Mouse (Mus musculus) lung, embryonic 16.5 days (tissue): Measurements from ENCODE around the gene 2410004B18Rik. TPM values are rescaled to one million over a fixed set of nuclear protein-coding genes. Genes with fewer than 3 reads are reported as not detected.

Experiments
- ATAC-seq: fragments of 200-750 bp; cut with Nextera tagmentation; 2 replicates; pipeline ENCODE4 v1.8.0; 2017; ENCODE audit warnings: low read depth, mild to moderate bottlenecking, moderate library complexity
- H3K27ac ChIP-seq: fragments of 300-500 bp; sonication (generic); 2 replicates; pipeline ENCODE4 v1.5.1; 2014; ENCODE audit warnings: mild to moderate bottlenecking, control low read depth, low read length
- H3K27me3 ChIP-seq: fragments of 300-500 bp; sonication (generic); 2 replicates; pipeline ENCODE4 v1.6.1; 2014; ENCODE audit warnings: low read depth, low read length, mixed read lengths; ENCODE audit not compliant: control insufficient read depth, insufficient read depth
- H3K36me3 ChIP-seq: fragments of 300-500 bp; sonication (generic); 2 replicates; pipeline ENCODE4 v1.6.1; 2014; ENCODE audit warnings: low read length; ENCODE audit not compliant: control insufficient read depth, insufficient read depth
- H3K4me1 ChIP-seq: fragments of 300-500 bp; sonication (generic); replicated peaks from 2 replicates; pipeline ENCODE4 v1.6.1; 2014; ENCODE audit warnings: low read length, mixed read lengths; ENCODE audit not compliant: control insufficient read depth, insufficient read depth
- H3K4me2 ChIP-seq: fragments of 300-500 bp; sonication (generic); 2 replicates; pipeline ENCODE4 v1.6.1; 2014; ENCODE audit warnings: low read depth, low read length, control low read depth
- H3K4me3 ChIP-seq: fragments of 300-500 bp; sonication (generic); 2 replicates; pipeline ENCODE4 v1.5.1; 2014; ENCODE audit warnings: mild to moderate bottlenecking, low read length, control low read depth
- H3K9ac ChIP-seq: fragments of 300-500 bp; sonication (generic); 2 replicates; pipeline ENCODE4 v1.6.1; 2014; ENCODE audit warnings: low read length, control low read depth
- H3K9me3 ChIP-seq: fragments of 300-500 bp; sonication (generic); 2 replicates; pipeline ENCODE4 v1.6.1; 2016; ENCODE audit warnings: low read length; ENCODE audit not compliant: control insufficient read depth
- WGBS: fragments of 180-500 bp; shearing (Covaris S2); extraction: QIAGEN DNeasy Blood & Tissue Kit; methylation state at CpG from one replicate; pipeline ENCODE4 v1.1.7; 2014; 5-methylcytosine and 5-hydroxymethylcytosine counted together
- polyA plus RNA-seq: library from polyadenylated mRNA; unstranded; fragments of >200 nt; fragmentation: Nextera tagmentation; extraction: Ambion mirVana; gene quantifications from 2 replicates; pipeline ENCODE4 v1.2.1, GENCODE M21; 2015

2410004B18Rik gene
- polyA plus RNA-seq, 1 experiment from 2014 or later = 46.9 TPM

GRCm38 (mm10) chr3:145991130-145991529, 53.3 kb downstream of the 2410004B18Rik start:
- ATAC-seq = no peak
- peaks cover 19% of the 10 kb centered on the region for H3K4me1 ChIP-seq
- H3K4me3 ChIP-seq = peak overlapping the region; percentile 16; the same call in 1 of the 2 replicates

GRCm38 (mm10) chr3:145991976-145992730, 54.3 kb downstream of the 2410004B18Rik start:
- Histone ChIP-seq H3K9ac (no peak overlapping the region), H3K4me1 (peaks cover 18% of the 10 kb centered on the region), H3K36me3 (no peaks in the 10 kb centered on the region), H3K4me3 (no peak overlapping the region), H3K4me2 (peak overlapping the region; percentile 10; the same call in 1 of the 2 replicates), H3K27me3 (no peaks in the 10 kb centered on the region), H3K9me3 (no peaks in the 10 kb centered on the region), H3K27ac (peak overlapping the region; percentile 73)
- ATAC-seq = no peak
- WGBS = 73% methylated on average over 10 of the region's 10 CpGs

More at GRCm38 (mm10) chr3:145991130-145991529, 53.3 kb downstream of the 2410004B18Rik start:
- Histone ChIP-seq H3K9me3 (no peaks in the 10 kb centered on the region), H3K9ac (no peak overlapping the region), H3K36me3 (no peaks in the 10 kb centered on the region), H3K4me2 (peak overlapping the region; percentile 25), H3K27me3 (no peaks in the 10 kb centered on the region), H3K27ac (no peak overlapping the region)
- 69% methylated on average over 13 of the region's 13 CpGs for WGBS

GRCm38 (mm10) chr3:145992796-145993195, 55.0 kb downstream of the 2410004B18Rik start:
- no peaks in the 10 kb centered on the region for H3K36me3 ChIP-seq
- 0 out of 2 replicates have a peak overlapping the region, but pooled peaks have one; percentile 31 for H3K9ac ChIP-seq
- H3K4me1 ChIP-seq = peaks cover 18% of the 10 kb centered on the region
- H3K27me3 ChIP-seq = no peaks in the 10 kb centered on the region
- WGBS = 54% methylated on average over 10 of the region's 10 CpGs
- peak; percentile 42 for ATAC-seq
- peak overlapping the region; percentile 10; the same call in 1 of the 2 replicates for H3K4me2 ChIP-seq
- H3K4me3 ChIP-seq = no peak overlapping the region
- no peaks in the 10 kb centered on the region for H3K9me3 ChIP-seq
- peak overlapping the region; percentile 73 for H3K27ac ChIP-seq

- H3K9me3 ChIP-seq = no peaks in the 10 kb centered on the region
- H3K36me3 ChIP-seq = peaks cover 3% of the 10 kb centered on the region
- H3K4me3 ChIP-seq = no peak overlapping the region
- 75% methylated on average over 14 of the region's 14 CpGs for WGBS
- peak overlapping the region; percentile 73; the same call in 1 of the 2 replicates for H3K27ac ChIP-seq
- H3K4me1 ChIP-seq = peaks cover 18% of the 10 kb centered on the region
- H3K27me3 ChIP-seq = no peaks in the 10 kb centered on the region
- no peak overlapping the region for H3K9ac ChIP-seq
- no peak for ATAC-seq
- no peak overlapping the region for H3K4me2 ChIP-seq
These were observed 55.8 kb downstream of the 2410004B18Rik start for GRCm38 (mm10) chr3:145993481-145994201.

Other genes with a start within 250 kb of the 2410004B18Rik start
- 22.0 and 22.4 TPM in 2 replicates for gene Ddah1, start 179.3 kb upstream of the 2410004B18Rik start, polyA plus RNA-seq
- 51.3 and 52.0 TPM in 2 replicates for gene Bcl10, start 15.2 kb upstream of the 2410004B18Rik start, polyA plus RNA-seq
- gene Syde2, start 49.9 kb downstream of the 2410004B18Rik start, polyA plus RNA-seq = 2.4 and 2.5 TPM in 2 replicates
- 3.5 and 3.6 TPM in 2 replicates for gene Wdr63, start 170.1 kb downstream of the 2410004B18Rik start, polyA plus RNA-seq
- 0.69 and 0.75 TPM in 2 replicates for gene Mcoln3, start 179.4 kb downstream of the 2410004B18Rik start, polyA plus RNA-seq
- 0.75 and 1.1 TPM in 2 replicates for gene Mcoln2, start 211.8 kb downstream of the 2410004B18Rik start, polyA plus RNA-seq